Mouse (Mus musculus): ENCODE results near the gene Ddx58. TPM values are rescaled to one million over a fixed set of nuclear protein-coding genes. Genes with fewer than 3 reads are reported as not detected.

Gene Ddx58
- polyA plus RNA-seq (2015; fragmentation: Nextera tagmentation; extraction: Ambion mirVana): 8.3 and 12.6 TPM in 2 replicates

DNA sequence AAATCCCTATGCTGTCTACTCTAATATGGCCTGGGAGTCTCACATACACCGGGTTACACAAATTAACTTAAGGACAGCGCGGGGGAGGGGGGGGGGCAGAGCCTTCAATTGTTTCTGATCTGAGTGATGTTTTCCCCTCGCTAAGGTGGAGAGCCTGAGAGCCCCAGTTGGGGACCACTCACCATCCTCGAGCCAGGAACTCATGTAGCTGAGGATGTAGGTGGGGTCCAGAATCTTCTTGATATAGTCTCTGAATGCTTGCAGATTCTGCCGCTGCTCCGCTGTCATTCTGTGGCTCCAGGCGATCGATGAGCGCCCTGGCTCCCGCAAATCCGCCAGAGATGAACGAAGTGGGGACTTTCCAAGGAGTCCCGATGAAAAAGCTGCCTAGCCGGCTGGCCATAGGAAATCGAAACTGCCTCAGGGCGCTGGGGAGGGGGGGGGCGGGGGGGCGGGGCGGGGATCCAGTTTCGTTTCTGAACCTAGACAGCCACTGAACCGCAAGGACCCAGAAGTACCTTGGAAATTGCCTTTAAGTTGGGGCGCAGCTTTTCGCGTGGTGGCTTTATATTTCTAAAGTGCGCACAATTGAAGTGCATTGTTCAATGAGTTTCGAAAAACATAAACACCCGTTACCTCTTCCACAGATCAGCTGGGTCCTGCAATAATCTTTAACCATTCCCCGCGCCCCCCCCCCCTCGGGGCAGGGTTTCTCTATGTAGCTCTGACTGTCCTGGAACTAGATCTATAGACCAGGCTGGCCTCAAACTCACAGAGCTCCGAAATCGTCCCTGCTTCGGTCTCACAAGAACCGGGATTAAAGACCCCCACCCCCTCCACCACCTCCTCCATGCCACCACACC, at the start of gene Ddx58:
TSS of gene Ddx58 (minus strand) at position 420 of the 863 bp plus-strand sequence.
- ATAC-seq (replicated peaks; ENCODE audit: insufficient number of reproducible peaks, insufficient read depth, low FRiP score, low read depth): peak; percentile 68
- Histone ChIP-seq H3K4me1 (replicated peaks) (peaks cover 11% of the 10 kb centered on the region), H3K27me3 (no peaks in the 10 kb centered on the region), H3K9ac (peak within 1 kb of the TSS; percentile 59), H3K36me3 (no peaks in the 10 kb centered on the region), H3K4me2 (peak within 1 kb of the TSS; percentile 72), H3K9me3 (replicated peaks) (no peaks in the 10 kb centered on the region), H3K4me3 (peak within 1 kb of the TSS; percentile 66), H3K27ac (peak within 1 kb of the TSS; percentile 74)
- 2% methylated on average over 35 of the region's 35 CpGs for WGBS

DNA sequence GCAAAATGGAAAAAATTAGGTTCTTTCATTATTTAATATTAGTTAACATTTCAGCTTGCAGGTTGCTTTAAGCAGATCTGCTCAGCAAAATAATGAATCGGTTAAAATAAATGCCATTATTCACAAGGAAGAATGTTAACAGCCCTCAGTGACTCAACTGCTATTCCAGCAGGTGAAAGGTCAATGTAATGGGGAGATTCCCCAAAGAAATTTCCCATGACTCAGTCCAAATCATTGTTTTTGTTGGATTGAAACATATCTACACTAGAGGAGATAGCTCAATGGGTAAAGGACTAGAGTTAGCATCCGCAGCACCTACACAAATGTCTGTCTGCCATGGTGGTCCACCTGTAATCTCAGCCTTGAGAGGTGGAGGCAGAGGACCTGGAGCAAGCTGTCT, 49.4 kb upstream of the Ddx58 start:
- no peaks in the 10 kb centered on the region for H3K9me3 ChIP-seq (replicated peaks)
- H3K36me3 ChIP-seq: no peaks in the 10 kb centered on the region
- H3K9ac ChIP-seq: no peak overlapping the region
- H3K27me3 ChIP-seq: no peaks in the 10 kb centered on the region
- ATAC-seq (replicated peaks; ENCODE audit: insufficient number of reproducible peaks, insufficient read depth, low FRiP score, low read depth): no peak
- no peak overlapping the region for H3K27ac ChIP-seq
- no peak overlapping the region for H3K4me3 ChIP-seq
- no peaks in the 10 kb centered on the region for H3K4me1 ChIP-seq (replicated peaks)
- no peak overlapping the region for H3K4me2 ChIP-seq
- WGBS: 75% methylated on average over 2 of the region's 2 CpGs

DNA sequence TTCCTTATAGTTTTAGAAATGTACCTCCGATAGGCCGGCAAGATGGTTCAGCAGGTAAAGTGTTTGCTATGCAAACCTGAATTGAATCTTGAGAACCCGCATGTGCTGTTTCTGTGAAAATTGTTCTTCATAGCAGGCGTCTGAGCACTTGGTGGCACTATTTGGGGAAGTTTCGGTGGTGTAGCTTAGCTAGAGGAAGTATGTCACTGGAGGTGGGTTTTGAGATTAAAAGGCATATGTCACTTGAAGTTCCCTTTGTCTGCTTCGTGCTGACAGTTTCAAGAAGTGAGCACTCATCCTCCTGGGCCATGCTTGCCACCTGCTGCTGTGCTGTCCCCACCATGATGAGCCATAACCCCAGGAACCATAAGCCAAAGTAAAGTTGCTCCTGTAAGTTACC, 47.8 kb upstream of the Ddx58 start:
- H3K27ac ChIP-seq: no peak overlapping the region
- H3K36me3 ChIP-seq: no peaks in the 10 kb centered on the region
- no peaks in the 10 kb centered on the region for H3K4me1 ChIP-seq (replicated peaks)
- no peaks in the 10 kb centered on the region for H3K27me3 ChIP-seq
- no peak overlapping the region for H3K4me3 ChIP-seq
- WGBS: 64% methylated on average over 6 of the region's 6 CpGs
- no peak overlapping the region for H3K9ac ChIP-seq
- no peak overlapping the region for H3K4me2 ChIP-seq
- ATAC-seq (replicated peaks; ENCODE audit: insufficient number of reproducible peaks, insufficient read depth, low FRiP score, low read depth): no peak
- H3K9me3 ChIP-seq (replicated peaks): no peaks in the 10 kb centered on the region

DNA sequence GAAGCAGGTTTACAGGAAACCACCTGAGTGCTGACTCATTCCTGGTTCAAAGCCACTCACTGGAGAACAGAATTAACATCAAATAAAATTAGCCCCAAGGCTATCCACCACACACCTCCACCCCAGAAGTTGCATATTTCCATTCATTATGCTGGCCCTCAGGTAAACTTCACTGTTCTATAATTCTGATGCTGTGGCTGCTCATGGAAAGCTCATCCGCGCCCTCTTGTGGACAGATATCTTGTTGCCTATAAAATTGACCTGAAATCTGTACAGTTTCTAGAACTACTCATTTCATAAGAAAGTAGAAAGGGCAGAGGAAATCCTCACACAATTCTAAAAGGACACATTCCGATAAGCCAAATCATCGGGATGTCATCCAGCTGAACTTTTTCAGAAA, 46.0 kb upstream of the Ddx58 start:
- ATAC-seq (replicated peaks; ENCODE audit: insufficient number of reproducible peaks, insufficient read depth, low FRiP score, low read depth): no peak
- Histone ChIP-seq H3K4me1 (replicated peaks) (no peaks in the 10 kb centered on the region), H3K9me3 (replicated peaks) (no peaks in the 10 kb centered on the region), H3K27ac (no peak overlapping the region), H3K27me3 (no peaks in the 10 kb centered on the region), H3K4me3 (no peak overlapping the region), H3K4me2 (no peak overlapping the region), H3K9ac (no peak overlapping the region), H3K36me3 (no peaks in the 10 kb centered on the region)
- 15% methylated on average over 4 of the region's 4 CpGs for WGBS

DNA sequence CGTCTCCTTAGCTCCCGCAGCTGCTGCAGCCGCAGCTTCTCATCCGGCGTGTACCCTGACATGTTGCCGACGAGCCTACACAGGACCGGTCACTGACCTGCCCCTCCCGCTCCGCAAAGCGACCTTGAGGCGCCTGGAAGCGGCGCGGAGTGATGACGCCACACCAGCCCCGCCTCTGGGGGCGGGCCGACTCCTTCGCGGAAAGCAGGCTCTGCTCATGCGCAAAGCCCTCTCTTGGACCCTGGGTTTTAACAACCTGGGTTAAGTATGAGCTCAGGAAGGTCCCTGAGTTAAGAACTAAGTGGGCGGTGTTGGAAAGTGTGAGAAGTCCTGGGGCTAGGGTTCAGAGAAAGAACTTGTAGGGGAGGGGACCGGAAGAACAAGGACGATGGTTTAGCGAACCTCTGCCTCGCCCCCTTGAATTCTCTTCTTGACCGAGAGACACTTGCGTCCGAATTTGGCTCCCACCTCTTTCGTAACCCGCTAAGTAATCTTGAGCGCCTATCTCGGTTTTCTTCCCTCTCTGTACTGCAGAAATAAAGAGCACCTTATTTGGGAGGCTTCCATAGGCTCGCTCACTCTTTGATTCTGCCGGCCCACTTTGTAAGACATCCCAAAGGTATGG, 39.8 kb upstream of the Ddx58 start, which contains the start of gene Ndufb6:
TSS of gene Ndufb6 (minus strand) at position 146 of the 625 bp plus-strand sequence.
- ATAC-seq (replicated peaks; ENCODE audit: insufficient number of reproducible peaks, insufficient read depth, low FRiP score, low read depth): peak; percentile 95
- no peaks in the 10 kb centered on the region for H3K27me3 ChIP-seq
- H3K4me1 ChIP-seq (replicated peaks): peaks cover 12% of the 10 kb centered on the region
- H3K36me3 ChIP-seq: peaks cover 22% of the 10 kb centered on the region
- H3K9me3 ChIP-seq (replicated peaks): no peaks in the 10 kb centered on the region
- peak within 1 kb of the TSS; percentile 78 for H3K4me3 ChIP-seq
- peak within 1 kb of the TSS; percentile 83 for H3K4me2 ChIP-seq
- WGBS: under 1% methylated on average over 36 of the region's 36 CpGs
- peak within 1 kb of the TSS; percentile 83 for H3K9ac ChIP-seq
- H3K27ac ChIP-seq: peak within 1 kb of the TSS; percentile 85

DNA sequence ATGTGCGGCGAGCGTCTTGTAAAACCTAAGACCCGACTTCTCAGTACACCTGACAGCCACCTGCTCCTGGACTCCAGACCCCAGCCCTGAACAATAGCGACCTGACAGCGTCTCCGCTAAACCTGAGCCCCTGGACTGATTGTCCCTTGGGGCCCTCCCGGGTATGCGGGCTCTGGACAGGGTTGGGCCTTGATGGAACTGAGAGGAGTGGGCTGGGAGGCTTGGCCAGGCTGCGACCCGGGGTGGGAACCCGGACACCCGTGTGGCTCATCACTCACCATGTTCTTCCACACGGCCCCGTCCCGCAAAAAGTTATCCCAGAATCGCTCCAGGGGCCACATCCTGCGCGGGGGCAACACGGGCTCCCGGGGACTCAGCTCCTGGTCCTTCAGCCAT, 39.2 kb upstream of the Ddx58 start:
- H3K27ac ChIP-seq: peak overlapping the region; percentile 85
- H3K36me3 ChIP-seq: peaks cover 23% of the 10 kb centered on the region
- H3K9me3 ChIP-seq (replicated peaks): no peaks in the 10 kb centered on the region
- peak overlapping the region; percentile 83 for H3K4me2 ChIP-seq
- peak overlapping the region; percentile 78 for H3K4me3 ChIP-seq
- peak overlapping the region; percentile 83 for H3K9ac ChIP-seq
- no peaks in the 10 kb centered on the region for H3K27me3 ChIP-seq
- WGBS: under 1% methylated on average over 21 of the region's 21 CpGs
- H3K4me1 ChIP-seq (replicated peaks): peaks cover 12% of the 10 kb centered on the region
- ATAC-seq (replicated peaks; ENCODE audit: insufficient number of reproducible peaks, insufficient read depth, low FRiP score, low read depth): peak; percentile 61

DNA sequence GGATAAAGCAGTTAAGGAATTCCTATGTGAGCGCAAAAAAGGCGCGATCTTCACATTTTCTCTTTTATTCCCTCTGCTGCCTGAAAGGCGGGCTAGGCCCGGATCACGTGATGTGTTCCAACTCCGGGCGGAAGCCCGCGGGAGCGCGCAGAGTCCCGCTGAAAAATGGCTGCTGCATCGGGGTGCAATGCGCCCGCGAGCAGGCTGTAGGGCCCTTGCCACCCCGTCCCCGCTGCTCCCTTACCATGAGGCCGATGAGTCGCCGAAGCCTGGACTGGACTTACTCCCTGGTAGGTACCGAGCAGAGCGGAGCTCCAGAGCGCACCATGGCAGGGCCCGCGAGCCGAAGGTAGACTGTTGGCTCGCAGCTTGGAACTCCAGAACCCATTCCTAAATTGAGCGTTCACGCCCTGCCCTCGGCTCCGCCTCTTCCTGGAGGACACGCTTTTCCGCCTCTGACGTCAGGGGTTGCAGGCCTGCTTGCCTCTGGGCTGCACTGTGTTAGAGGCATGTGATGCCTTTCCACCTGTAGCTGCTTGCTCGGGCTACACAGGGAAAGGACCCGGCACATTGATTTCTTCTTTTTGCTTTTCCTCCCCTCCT, 29.9 kb upstream of the Ddx58 start, which contains the start of the genes Smim27 and Topors:
TSS of gene Smim27 (plus strand) at position 150 of the 603 bp plus-strand sequence.
TSS of gene Topors (minus strand) at position 421 of the 603 bp plus-strand sequence.
- H3K4me2 ChIP-seq: peak within 1 kb of the TSS; percentile 92
- ATAC-seq (replicated peaks; ENCODE audit: insufficient number of reproducible peaks, insufficient read depth, low FRiP score, low read depth): peak; percentile 97
- H3K27ac ChIP-seq: peak within 1 kb of the TSS; percentile 98
- peaks cover 29% of the 10 kb centered on the region for H3K4me1 ChIP-seq (replicated peaks)
- no peaks in the 10 kb centered on the region for H3K27me3 ChIP-seq
- H3K4me3 ChIP-seq: peak within 1 kb of the TSS; percentile 76
- no peaks in the 10 kb centered on the region for H3K9me3 ChIP-seq (replicated peaks)
- H3K9ac ChIP-seq: peak within 1 kb of the TSS; percentile 90
- H3K36me3 ChIP-seq: peaks cover 7% of the 10 kb centered on the region
- WGBS: under 1% methylated on average over 38 of the region's 38 CpGs

DNA sequence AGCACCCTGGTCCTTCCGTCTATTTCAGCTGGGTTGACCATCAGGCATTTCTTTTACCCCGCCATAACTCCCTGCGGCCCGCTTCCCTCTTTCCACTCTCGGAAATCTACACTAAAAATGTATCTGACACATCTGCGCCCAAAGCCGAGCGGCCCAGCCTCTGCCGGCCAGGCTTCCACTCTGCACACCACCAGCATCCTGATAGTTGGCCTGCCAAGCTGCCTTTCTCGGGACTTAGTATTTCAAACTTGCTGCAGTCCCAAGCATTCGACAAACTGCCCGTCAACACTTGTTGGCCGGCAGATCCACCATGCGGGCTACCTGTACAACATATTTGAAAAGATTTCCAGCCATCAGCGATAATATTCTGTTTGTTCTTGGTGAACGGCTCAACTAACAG, 29.2 kb upstream of the Ddx58 start:
- Histone ChIP-seq H3K9ac (peak overlapping the region; percentile 90), H3K4me3 (peak overlapping the region; percentile 76), H3K27ac (peak overlapping the region; percentile 98), H3K4me1 (replicated peaks) (peaks cover 31% of the 10 kb centered on the region), H3K36me3 (peaks cover 5% of the 10 kb centered on the region; the same call in 1 of the 2 replicates), H3K4me2 (peak overlapping the region; percentile 92), H3K27me3 (no peaks in the 10 kb centered on the region), H3K9me3 (replicated peaks) (no peaks in the 10 kb centered on the region)
- no peak for ATAC-seq (replicated peaks; ENCODE audit: insufficient number of reproducible peaks, insufficient read depth, low FRiP score, low read depth)
- WGBS: 0% methylated on average over 16 of the region's 16 CpGs

DNA sequence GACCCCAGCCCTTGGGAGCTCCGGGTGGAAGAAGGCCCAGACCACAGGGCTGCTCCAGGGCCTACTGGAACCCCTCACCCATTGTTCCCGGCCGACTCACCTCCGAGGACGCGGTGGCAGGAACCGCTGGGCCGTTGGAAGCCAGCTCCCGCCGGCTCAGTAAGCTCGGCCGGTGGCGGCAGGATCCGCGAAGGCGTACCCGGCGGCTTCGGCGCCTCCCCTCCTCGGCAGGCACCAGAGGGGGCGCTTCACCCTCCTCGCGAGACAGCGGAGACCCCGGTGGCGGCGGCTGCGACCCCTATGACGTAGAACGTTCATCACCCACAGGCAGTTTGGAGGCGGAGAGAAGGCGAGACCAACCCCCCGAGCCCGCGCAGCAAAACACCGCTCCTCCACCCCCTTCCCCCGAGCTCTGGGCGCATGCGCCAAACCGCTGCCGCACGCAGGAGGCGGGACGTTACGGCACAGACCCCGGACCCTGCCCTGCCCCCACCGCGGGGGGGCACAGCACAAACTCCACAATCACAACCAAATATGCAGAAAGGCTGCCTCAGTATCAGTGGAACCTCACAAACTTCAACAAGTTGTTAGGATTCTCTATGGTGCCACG, 28.7 kb upstream of the Ddx58 start:
- peaks cover 31% of the 10 kb centered on the region for H3K4me1 ChIP-seq (replicated peaks)
- H3K27ac ChIP-seq: peak overlapping the region; percentile 98
- ATAC-seq (replicated peaks; ENCODE audit: insufficient number of reproducible peaks, insufficient read depth, low FRiP score, low read depth): peak; percentile 71
- peak overlapping the region; percentile 76 for H3K4me3 ChIP-seq
- H3K9me3 ChIP-seq (replicated peaks): no peaks in the 10 kb centered on the region
- H3K9ac ChIP-seq: peak overlapping the region; percentile 90
- H3K36me3 ChIP-seq: peaks cover 5% of the 10 kb centered on the region; the same call in 1 of the 2 replicates
- under 1% methylated on average over 50 of the region's 50 CpGs for WGBS
- H3K27me3 ChIP-seq: no peaks in the 10 kb centered on the region
- H3K4me2 ChIP-seq: peak overlapping the region; percentile 92

DNA sequence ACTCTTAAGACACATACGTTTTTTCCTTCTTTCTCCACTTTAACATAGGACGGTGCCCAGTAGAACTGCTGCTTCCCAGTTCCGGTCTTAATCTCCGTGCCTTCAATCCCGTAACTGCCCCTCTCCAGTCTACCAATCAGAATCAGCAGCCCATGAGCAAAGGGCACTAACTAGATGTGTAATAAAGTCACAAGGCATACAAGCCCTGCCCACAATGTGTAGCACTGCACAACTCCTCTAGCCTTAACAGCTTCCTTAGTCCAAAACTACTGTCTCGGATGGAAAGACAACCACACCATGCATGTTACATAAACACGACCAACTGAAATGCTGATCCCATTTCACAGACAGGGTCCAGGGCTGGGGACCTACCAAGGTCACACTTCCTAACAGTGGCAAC, 28.1 kb upstream of the Ddx58 start:
- peak overlapping the region; percentile 98 for H3K27ac ChIP-seq
- peak overlapping the region; percentile 90 for H3K9ac ChIP-seq
- peaks cover 31% of the 10 kb centered on the region for H3K4me1 ChIP-seq (replicated peaks)
- peaks cover 7% of the 10 kb centered on the region for H3K36me3 ChIP-seq
- peak overlapping the region; percentile 92 for H3K4me2 ChIP-seq
- 56% methylated on average over 7 of the region's 7 CpGs for WGBS
- H3K9me3 ChIP-seq (replicated peaks): no peaks in the 10 kb centered on the region
- no peaks in the 10 kb centered on the region for H3K27me3 ChIP-seq
- ATAC-seq (replicated peaks; ENCODE audit: insufficient number of reproducible peaks, insufficient read depth, low FRiP score, low read depth): no peak
- H3K4me3 ChIP-seq: peak overlapping the region; percentile 76

DNA sequence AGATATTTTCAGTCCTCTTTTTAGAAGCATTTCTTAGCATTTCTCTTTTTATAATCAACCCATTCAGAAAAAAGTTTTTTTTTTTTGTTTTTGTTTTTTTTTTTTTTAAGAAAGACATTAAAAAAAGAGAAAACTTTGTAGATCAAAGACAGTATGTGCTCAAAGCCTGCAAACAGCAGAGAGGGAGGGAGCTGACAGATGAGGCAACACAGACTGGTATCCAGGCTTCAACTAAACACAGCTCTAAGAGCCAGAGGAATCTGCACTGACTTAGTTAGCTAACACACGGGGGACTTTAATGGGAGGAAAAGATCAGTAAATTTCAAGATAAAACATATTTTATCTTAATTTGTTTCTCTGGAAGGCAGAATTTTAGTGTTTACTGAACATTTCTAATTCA, 24.7 kb upstream of the Ddx58 start:
- H3K36me3 ChIP-seq: peaks cover 32% of the 10 kb centered on the region
- no peak overlapping the region for H3K4me2 ChIP-seq
- H3K27me3 ChIP-seq: no peaks in the 10 kb centered on the region
- no peaks in the 10 kb centered on the region for H3K9me3 ChIP-seq (replicated peaks)
- H3K27ac ChIP-seq: no peak overlapping the region
- H3K4me1 ChIP-seq (replicated peaks): peaks cover 31% of the 10 kb centered on the region
- no peak overlapping the region for H3K9ac ChIP-seq
- WGBS: 48% methylated on average over 1 of the region's 1 CpGs
- no peak for ATAC-seq (replicated peaks; ENCODE audit: insufficient number of reproducible peaks, insufficient read depth, low FRiP score, low read depth)
- no peak overlapping the region for H3K4me3 ChIP-seq
